Comparison of ENCODE assay signal across 14 mouse cellular contexts in the genomic region with DNA sequence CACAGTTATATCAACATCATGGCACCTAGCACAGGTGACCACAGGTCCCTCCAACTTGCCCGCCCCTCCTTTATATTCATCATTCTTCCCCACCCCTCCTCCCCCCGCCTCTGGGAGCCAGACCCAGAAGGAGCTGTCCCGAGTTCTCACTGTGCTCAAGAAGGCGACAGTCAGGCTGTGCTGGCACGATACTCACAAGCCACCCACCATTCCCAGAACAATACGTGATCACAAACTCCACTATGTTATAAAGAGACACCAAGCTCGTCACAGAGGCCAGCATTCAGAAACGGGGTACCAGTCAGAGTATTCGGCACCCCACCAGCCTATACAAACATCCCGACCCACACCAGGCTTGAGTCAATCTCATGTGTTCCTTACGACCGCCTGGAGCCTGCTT. TPM values are rescaled to one million over a fixed set of nuclear protein-coding genes. Genes with fewer than 3 reads are reported as not detected.
A peak's percentile ranks its signal among the peaks of the same experiment; 100 is the strongest.
DNase-seq lines count a peak whose midpoint lies in the region; ATAC-seq and TF ChIP-seq lines count a peak whose summit lies in the region.
"Had no signal": no experiment of that assay in that cellular context is flagged by ENCODE, and none has a peak within 500 bp of the region (broad histone marks: within the 10 kb centered on the region; RNA-seq: fewer than 3 reads in every experiment).

No protein-coding gene starts in this region.

- no peak overlapping the region for H3K4me3 ChIP-seq in heart, embryonic 14.5 days (ENCODE audit: control insufficient read depth in 1 of 2, insufficient read depth in 1 of 2, low read depth in 1 of 2, low read length in 2 of 2)
- no peak overlapping the region for H3K4me3 ChIP-seq in layer of hippocampus, adult 2 months
- H3K4me3 ChIP-seq in neural tube, embryonic 13.5 days, result no peak overlapping the region
- H3K4me3 ChIP-seq: embryonic facial prominence, embryonic 10.5 days; forebrain, embryonic 12.5 days; liver, embryonic 13.5 days; midbrain, embryonic 13.5 days had no signal

- intact Hi-C loops in heart, postnatal 36 days (cut with DNase I), result no loop called here

- no peak for TF ChIP-seq CTCF in layer of hippocampus, adult 2 months (conservative IDR thresholded peaks at IDR 0.05)

- no peaks in the 10 kb centered on the region for H3K27me3 ChIP-seq in heart, embryonic 14.5 days (ENCODE audit: control insufficient read depth, insufficient read depth, low read length)
- H3K27me3 ChIP-seq in neural tube, embryonic 13.5 days, result no peaks in the 10 kb centered on the region
- H3K27me3 ChIP-seq: forebrain, embryonic 12.5 days; liver, embryonic 13.5 days; midbrain, embryonic 13.5 days had no signal

- no peak overlapping the region for H3K4me2 ChIP-seq in heart, embryonic 14.5 days (ENCODE audit: low read length)
- no peak overlapping the region for H3K4me2 ChIP-seq in neural tube, embryonic 13.5 days
- H3K4me2 ChIP-seq: forebrain, embryonic 12.5 days; liver, embryonic 13.5 days; midbrain, embryonic 13.5 days had no signal

- no peak for DNase-seq in heart, postnatal 36 days
- DNase-seq in layer of hippocampus, adult 2 months (ENCODE audit: low spot score in 2 of 2), result peak in 1 of 2 experiments; percentile 53
- no peak for DNase-seq in layer of hippocampus, postnatal 10 days (ENCODE audit: low spot score in 2 of 2)
- DNase-seq in neural tube, embryonic 10.5 days (ENCODE audit: extremely low spot score, low spot score), result no peak
- DNase-seq in left cerebral cortex, adult 9 months (ENCODE audit: low spot score in 2 of 2), result no peak
- DNase-seq: cerebellum, adult 9-10 months; gastrocnemius, postnatal 14 days; liver, embryonic 13.5 days; thymus, postnatal 25 days had no signal

- H3K27ac ChIP-seq in heart, embryonic 14.5 days (replicated peaks in 1 of 2; ENCODE audit: control insufficient read depth in 1 of 2, insufficient read depth in 1 of 2, low read depth in 2 of 2, low read length in 2 of 2), result peak overlapping the region; percentile 23 to 55; a peak in 2 of 4 replicates
- H3K27ac ChIP-seq in layer of hippocampus, adult 2 months, result peak overlapping the region; percentile 96
- peak overlapping the region; percentile 71; the same call in 1 of the 2 replicates for H3K27ac ChIP-seq in neural tube, embryonic 13.5 days (replicated peaks)
- H3K27ac ChIP-seq: embryonic facial prominence, embryonic 10.5 days; forebrain, embryonic 12.5 days; midbrain, embryonic 13.5 days had no signal

- no peaks in the 10 kb centered on the region for H3K36me3 ChIP-seq in heart, embryonic 14.5 days (ENCODE audit: control insufficient read depth, insufficient read depth, low read length)
- peaks cover 8% of the 10 kb centered on the region; the same call in 1 of the 2 replicates for H3K36me3 ChIP-seq in neural tube, embryonic 13.5 days
- H3K36me3 ChIP-seq: forebrain, embryonic 12.5 days had no signal

- 0 out of 2 replicates have a peak overlapping the region, but pooled peaks have one; percentile 5 for H3K9ac ChIP-seq in heart, embryonic 14.5 days (ENCODE audit: low read length)
- no peak overlapping the region for H3K9ac ChIP-seq in neural tube, embryonic 13.5 days
- H3K9ac ChIP-seq: forebrain, embryonic 12.5 days; liver, embryonic 13.5 days; midbrain, embryonic 13.5 days had no signal

- ATAC-seq in heart, embryonic 14.5 days (ENCODE audit: insufficient number of reproducible peaks, insufficient read depth, low FRiP score, low read depth), result no peak
- no peak for ATAC-seq in neural tube, embryonic 13.5 days (ENCODE audit: low read depth)
- ATAC-seq: midbrain, embryonic 13.5 days had no signal

- WGBS in heart, embryonic 14.5 days, result 77% methylated on average over 12 of the region's 12 CpGs
- WGBS in neural tube, embryonic 13.5 days, result 80% methylated on average over 12 of the region's 12 CpGs

- H3K4me1 ChIP-seq in heart, embryonic 14.5 days (ENCODE audit: control insufficient read depth in 2 of 2, insufficient read depth in 2 of 2, low read length in 2 of 2), result peaks cover 50 to 67% of the 10 kb centered on the region in 2 experiments
- peaks cover 34% of the 10 kb centered on the region for H3K4me1 ChIP-seq in neural tube, embryonic 13.5 days (replicated peaks)
- H3K4me1 ChIP-seq: forebrain, embryonic 12.5 days had no signal

- H3K9me3 ChIP-seq in heart, embryonic 14.5 days (ENCODE audit: control insufficient read depth, low read length), result peaks cover 4% of the 10 kb centered on the region; the same call in 1 of the 2 replicates
- H3K9me3 ChIP-seq in neural tube, embryonic 13.5 days, result no peaks in the 10 kb centered on the region
- H3K9me3 ChIP-seq: forebrain, embryonic 12.5 days; midbrain, embryonic 13.5 days had no signal

RNA-seq across cellular contexts. Expression of a gene that starts 38.5 kb away (rescaled TPM):
- 13.0 and 13.5 TPM in 2 replicates for polyA plus RNA-seq in heart, embryonic 14.5 days (2014; fragmentation: Nextera tagmentation; extraction: Ambion mirVana)
- total RNA-seq in heart, postnatal 36 days (2021), result 10 to 100 TPM; 56.4 to 60.6 TPM
- 100 to 1,000 TPM; 147 to 158 TPM for total RNA-seq in layer of hippocampus, adult 2 months (2021)
- 100 to 1,000 TPM; 120 to 125 TPM for total RNA-seq in layer of hippocampus, postnatal 10 days (2021)
- polyA plus RNA-seq in neural tube, embryonic 13.5 days (2015; fragmentation: Nextera tagmentation; extraction: Ambion mirVana), result 134 and 139 TPM in 2 replicates

Comparison
In these comparisons a context has a peak if more than half of its experiments do, and no peak if none do; other contexts are left out.
1. H3K27ac ChIP-seq: peak in every context shown above with its lines; median percentile 96 in layer of hippocampus, adult 2 months; 71 in neural tube, embryonic 13.5 days; 39 in heart, embryonic 14.5 days.